Mouse (Mus musculus) olfactory bulb, adult 2 months (tissue): ENCODE measurements at regions not wholly inside any gene's neighbourhood (a gene's known extent, or its start where the extent isn't known, plus 50 kb on each side); places are given as distances from the start of the nearest gene placed in this dataset.

Source experiments
- CTCF ChIP-seq: fragments of 200-500 bp; IDR thresholded peaks from 2 replicates; pipeline ENCODE4 v1.5.1; 2012; ENCODE audit warnings: low read depth, mild to moderate bottlenecking, low read length, moderate library complexity; ENCODE audit not compliant: insufficient read depth
- POLR2A ChIP-seq: fragments of 200-500 bp; IDR thresholded peaks from 2 replicates; pipeline ENCODE4 v1.6.1; 2012; ENCODE audit warnings: mild to moderate bottlenecking, low read depth, low read length, moderate library complexity; ENCODE audit not compliant: insufficient read depth

- TF ChIP-seq CTCF: no peak
- TF ChIP-seq POLR2A: no peak
Measured at GRCm38 (mm10) chr8:26268751-26269415, 149.5 kb downstream of the Gm45692 start.
